Mouse (Mus musculus) liver, postnatal 0 days (tissue): Measurements from ENCODE around the gene Ttc32. TPM values are rescaled to one million over a fixed set of nuclear protein-coding genes. Genes with fewer than 3 reads are reported as not detected.
A peak's percentile ranks its signal among the peaks of the same experiment; 100 is the strongest.

Experiments
- ATAC-seq: fragments of 200-750 bp; cut with Nextera tagmentation; 2 replicates; pipeline ENCODE4 v1.8.0; 2017; ENCODE audit warnings: mild to moderate bottlenecking, moderate library complexity
- DNase-seq: peaks from one replicate; pipeline ENCODE4 v3.0.0-alpha.2; 2016
- H3K27ac ChIP-seq: fragments of 300-500 bp; sonication (generic); 2 replicates; pipeline ENCODE4 v1.5.1; 2014; ENCODE audit warnings: antibody characterized with exemption, moderate library complexity, mild to moderate bottlenecking, low read depth
- H3K27me3 ChIP-seq: fragments of 300-500 bp; sonication (generic); 2 replicates; pipeline ENCODE4 v1.6.1; 2014; ENCODE audit warnings: low read length, control low read depth, mixed read lengths; ENCODE audit not compliant: insufficient read depth
- H3K36me3 ChIP-seq: fragments of 300-500 bp; sonication (generic); replicated peaks from 2 replicates; pipeline ENCODE4 v1.6.1; 2014; ENCODE audit warnings: mild to moderate bottlenecking, control low read depth, low read length, moderate library complexity, mixed read lengths; ENCODE audit not compliant: insufficient read depth
- H3K4me1 ChIP-seq: fragments of 300-500 bp; sonication (generic); 2 replicates; pipeline ENCODE4 v1.6.1; 2014; ENCODE audit warnings: antibody characterized with exemption, mild to moderate bottlenecking, control low read depth; ENCODE audit not compliant: insufficient read depth
- H3K4me2 ChIP-seq: fragments of 300-500 bp; sonication (generic); 2 replicates; pipeline ENCODE4 v1.6.1; 2014; ENCODE audit warnings: low read depth, mild to moderate bottlenecking, low read length, moderate library complexity, mixed read lengths
- H3K4me3 ChIP-seq: fragments of 300-500 bp; sonication (generic); 2 replicates; pipeline ENCODE4 v1.5.1; 2014; ENCODE audit warnings: low read depth, low read length
- H3K9ac ChIP-seq: fragments of 300-500 bp; sonication (generic); replicated peaks from 2 replicates; pipeline ENCODE4 v1.6.1; 2014; ENCODE audit warnings: mild to moderate bottlenecking, moderate library complexity
- H3K9me3 ChIP-seq: fragments of 300-500 bp; sonication (generic); 2 replicates; pipeline ENCODE4 v1.6.1; 2016; ENCODE audit warnings: mild to moderate bottlenecking, control low read depth, low read length, mixed read lengths
- CTCF ChIP-seq: sonication (generic); IDR thresholded peaks from 2 replicates; pipeline ENCODE4 v1.5.1; 2016; ENCODE audit warnings: antibody characterized with exemption, low read depth
- EP300 ChIP-seq: IDR thresholded peaks from 2 replicates; pipeline ENCODE4 v1.6.1; 2016; ENCODE audit warnings: antibody characterized with exemption, low read depth, mild to moderate bottlenecking
- WGBS: fragments of 180-500 bp; shearing (Covaris S2); extraction: QIAGEN DNeasy Blood & Tissue Kit; methylation state at CpG from one replicate; pipeline ENCODE4 v1.1.7; 2014; ENCODE audit not compliant: insufficient replicate concordance; 5-methylcytosine and 5-hydroxymethylcytosine counted together
- polyA plus RNA-seq: library from polyadenylated mRNA; unstranded; fragments of >200 nt; fragmentation: Nextera tagmentation; extraction: Ambion mirVana; gene quantifications from 2 replicates; pipeline ENCODE4 v1.2.1, GENCODE M21; 2015

Gene Ttc32
- polyA plus RNA-seq, 1 experiment from 2014 or later: 15.2 TPM

GRCm38 (mm10) chr12:9052075-9052829 is 22.5 kb downstream of the Ttc32 start:
- no peak for TF ChIP-seq EP300
- peak; percentile 99 for TF ChIP-seq CTCF
- 60% methylated on average over 8 of the region's 8 CpGs for WGBS

GRCm38 (mm10) chr12:9053345-9053744 is 23.5 kb downstream of the Ttc32 start:
- Histone ChIP-seq H3K9ac (no peak overlapping the region), H3K4me1 (no peaks in the 10 kb centered on the region), H3K27me3 (no peaks in the 10 kb centered on the region), H3K36me3 (no peaks in the 10 kb centered on the region), H3K4me2 (no peak overlapping the region), H3K4me3 (no peak overlapping the region), H3K9me3 (no peaks in the 10 kb centered on the region), H3K27ac (no peak overlapping the region)
- 77% methylated on average over 7 of the region's 7 CpGs for WGBS
- DNase-seq: no peak
- TF ChIP-seq CTCF (no peak), EP300 (no peak)
- no peak for ATAC-seq

More at GRCm38 (mm10) chr12:9052075-9052829, 22.5 kb downstream of the Ttc32 start:
- ATAC-seq (peak; percentile 77), DNase-seq (peak; percentile 81)
- H3K4me1 ChIP-seq: no peaks in the 10 kb centered on the region
- no peak overlapping the region for H3K9ac ChIP-seq
- no peak overlapping the region for H3K27ac ChIP-seq
- H3K27me3 ChIP-seq: no peaks in the 10 kb centered on the region
- no peak overlapping the region for H3K4me2 ChIP-seq
- H3K9me3 ChIP-seq: no peaks in the 10 kb centered on the region
- H3K36me3 ChIP-seq: no peaks in the 10 kb centered on the region
- no peak overlapping the region for H3K4me3 ChIP-seq

- TF ChIP-seq CTCF (no peak), EP300 (no peak)
- Histone ChIP-seq H3K4me1 (no peaks in the 10 kb centered on the region), H3K27me3 (no peaks in the 10 kb centered on the region), H3K27ac (no peak overlapping the region), H3K9ac (no peak overlapping the region), H3K4me3 (no peak overlapping the region), H3K36me3 (no peaks in the 10 kb centered on the region), H3K9me3 (no peaks in the 10 kb centered on the region), H3K4me2 (no peak overlapping the region)
- no peak for ATAC-seq
- WGBS: 75% methylated on average over 2 of the region's 2 CpGs
- DNase-seq: no peak
These were observed 24.2 kb downstream of the Ttc32 start for GRCm38 (mm10) chr12:9054012-9054411.

- WGBS: 58% methylated on average over 11 of the region's 11 CpGs
- no peaks in the 10 kb centered on the region for H3K36me3 ChIP-seq
- H3K27ac ChIP-seq: no peak overlapping the region
- TF ChIP-seq CTCF: no peak
- no peak for TF ChIP-seq EP300
- H3K4me2 ChIP-seq: no peak overlapping the region
- H3K27me3 ChIP-seq: no peaks in the 10 kb centered on the region
- H3K9ac ChIP-seq: no peak overlapping the region
- H3K4me3 ChIP-seq: no peak overlapping the region
- ATAC-seq (no peak), DNase-seq (no peak)
- no peaks in the 10 kb centered on the region for H3K9me3 ChIP-seq
- no peaks in the 10 kb centered on the region for H3K4me1 ChIP-seq
These were observed 25.5 kb downstream of the Ttc32 start for GRCm38 (mm10) chr12:9055269-9055668.

- Histone ChIP-seq H3K9ac (no peak overlapping the region), H3K9me3 (no peaks in the 10 kb centered on the region), H3K4me1 (no peaks in the 10 kb centered on the region), H3K4me2 (no peak overlapping the region), H3K27ac (no peak overlapping the region), H3K4me3 (no peak overlapping the region), H3K27me3 (no peaks in the 10 kb centered on the region), H3K36me3 (no peaks in the 10 kb centered on the region)
- no peak for DNase-seq
- no peak for ATAC-seq
- 72% methylated on average over 3 of the region's 3 CpGs for WGBS
- TF ChIP-seq EP300 (no peak), CTCF (no peak)
These were observed 29.7 kb downstream of the Ttc32 start for GRCm38 (mm10) chr12:9059502-9059901.

GRCm38 (mm10) chr12:9059965-9060364 is 30.2 kb downstream of the Ttc32 start:
- no peak overlapping the region for H3K4me3 ChIP-seq
- no peaks in the 10 kb centered on the region for H3K36me3 ChIP-seq
- no peaks in the 10 kb centered on the region for H3K9me3 ChIP-seq
- H3K4me1 ChIP-seq: no peaks in the 10 kb centered on the region
- no peak overlapping the region for H3K9ac ChIP-seq
- WGBS: 86% methylated on average over 9 of the region's 9 CpGs
- TF ChIP-seq EP300: no peak
- TF ChIP-seq CTCF: no peak
- DNase-seq (no peak), ATAC-seq (no peak)
- H3K27ac ChIP-seq: no peak overlapping the region
- no peak overlapping the region for H3K4me2 ChIP-seq
- no peaks in the 10 kb centered on the region for H3K27me3 ChIP-seq
